Mouse (Mus musculus): Measurements from ENCODE around the gene Ambra1. TPM values are rescaled to one million over a fixed set of nuclear protein-coding genes. Genes with fewer than 3 reads are reported as not detected.

The Ambra1 gene
- polyA plus RNA-seq, 1 experiment = 19.3 TPM

DNA sequence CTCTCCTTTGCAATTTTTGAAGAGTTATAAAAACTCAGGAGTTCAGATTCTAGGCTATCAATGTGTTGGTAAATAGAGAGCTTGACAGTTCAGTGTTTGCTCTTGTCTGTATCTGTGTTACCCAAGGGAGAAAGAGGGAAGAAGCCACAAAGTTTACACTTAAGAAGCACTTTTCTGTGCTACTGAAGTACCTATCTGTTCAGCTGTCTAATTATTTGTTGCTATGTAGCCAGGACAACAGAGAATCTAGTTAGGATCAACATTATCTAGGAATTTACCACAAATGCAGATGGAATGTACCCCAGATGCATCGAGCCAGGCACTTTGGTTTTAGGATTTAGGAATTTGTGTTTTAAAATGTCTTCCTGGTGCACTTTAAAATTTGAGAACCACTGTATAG is 104.3 kb downstream of the Ambra1 start:
- Histone ChIP-seq H3K79me2 (ENCODE audit: control insufficient read depth, insufficient read depth) (no peaks in the 10 kb centered on the region), H3ac (ENCODE audit: control insufficient read depth, insufficient read length) (no peak overlapping the region), H3K36me3 (ENCODE audit: control insufficient read depth, insufficient read depth) (peaks cover 4% of the 10 kb centered on the region), H3K27me3 (ENCODE audit: control insufficient read depth, insufficient read depth, insufficient read length) (no peaks in the 10 kb centered on the region), H3K4me3 (no peak overlapping the region), H3K4me2 (ENCODE audit: low read depth) (no peak overlapping the region)
- TF ChIP-seq CEBPB (IDR thresholded peaks at IDR 0.05; ENCODE audit: insufficient read depth, poor library complexity, severe bottlenecking) (no peak), MYOG (IDR thresholded peaks at IDR 0.05; ENCODE audit: control insufficient read depth in 1 of 3, insufficient read depth in 1 of 3, insufficient read length in 2 of 3, low read depth in 2 of 3) (no peak), TCF3 (IDR thresholded peaks at IDR 0.05; ENCODE audit: insufficient read length, low read depth) (no peak), REST (IDR thresholded peaks at IDR 0.05; ENCODE audit: insufficient read depth, insufficient read length) (no peak), POLR2AphosphoS2 (IDR thresholded peaks at IDR 0.05; ENCODE audit: insufficient read length, low read depth) (no peak), USF1 (IDR thresholded peaks at IDR 0.05; ENCODE audit: low read depth) (no peak), SRF (IDR thresholded peaks at IDR 0.05; ENCODE audit: control insufficient read depth, insufficient read length, low read depth) (no peak), TCF12 (IDR thresholded peaks at IDR 0.05; ENCODE audit: insufficient read depth, poor library complexity, severe bottlenecking) (no peak), POLR2A (IDR thresholded peaks at IDR 0.05; ENCODE audit: insufficient read length, low read depth) (no peak)

DNA sequence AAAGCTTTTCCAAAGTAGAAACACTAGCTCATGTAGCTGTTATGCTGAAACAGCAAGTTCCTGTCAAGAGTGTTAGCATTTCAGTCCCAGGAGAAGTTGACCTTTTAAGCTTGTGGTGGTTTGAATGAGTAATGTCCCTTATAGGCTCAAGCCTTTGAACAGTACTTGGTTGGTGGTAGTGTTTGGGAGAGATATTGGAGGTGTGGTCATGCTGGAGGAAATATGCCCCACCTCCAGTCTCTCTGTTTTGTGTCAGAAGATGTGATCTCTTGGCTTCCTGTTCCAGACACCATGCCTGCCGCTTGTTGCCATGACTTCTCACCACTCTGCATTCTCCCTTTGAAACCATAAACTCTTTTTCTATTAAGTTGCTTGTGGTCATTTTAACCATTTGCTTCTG is 105.1 kb downstream of the Ambra1 start:
- Histone ChIP-seq H3K27me3 (ENCODE audit: control insufficient read depth, insufficient read depth, insufficient read length) (no peaks in the 10 kb centered on the region), H3K36me3 (ENCODE audit: control insufficient read depth, insufficient read depth) (peaks cover 4% of the 10 kb centered on the region), H3K4me2 (ENCODE audit: low read depth) (no peak overlapping the region), H3K79me2 (ENCODE audit: control insufficient read depth, insufficient read depth) (no peaks in the 10 kb centered on the region), H3K4me3 (no peak overlapping the region), H3ac (ENCODE audit: control insufficient read depth, insufficient read length) (no peak overlapping the region)
- no peak for TF ChIP-seq SRF (IDR thresholded peaks at IDR 0.05; ENCODE audit: control insufficient read depth, insufficient read length, low read depth)
- no peak for TF ChIP-seq MYOD1 (IDR thresholded peaks at IDR 0.05; ENCODE audit: control insufficient read depth in 1 of 3, insufficient read length in 2 of 3, low read depth in 2 of 3)
- no peak for TF ChIP-seq TCF3 (IDR thresholded peaks at IDR 0.05; ENCODE audit: insufficient read length, low read depth)
- no peak for TF ChIP-seq MAX (IDR thresholded peaks at IDR 0.05; ENCODE audit: low read depth)
- no peak for TF ChIP-seq POLR2A (IDR thresholded peaks at IDR 0.05; ENCODE audit: insufficient read length, low read depth)
- no peak for TF ChIP-seq CEBPB (IDR thresholded peaks at IDR 0.05; ENCODE audit: insufficient read depth, poor library complexity, severe bottlenecking)
- TF ChIP-seq TCF12 (IDR thresholded peaks at IDR 0.05; ENCODE audit: insufficient read depth, poor library complexity, severe bottlenecking) = no peak
- no peak for TF ChIP-seq MYOG (IDR thresholded peaks at IDR 0.05; ENCODE audit: control insufficient read depth in 1 of 3, insufficient read depth in 1 of 3, insufficient read length in 2 of 3, low read depth in 2 of 3)
- TF ChIP-seq REST (IDR thresholded peaks at IDR 0.05; ENCODE audit: insufficient read depth, insufficient read length) = no peak
- no peak for TF ChIP-seq USF1 (IDR thresholded peaks at IDR 0.05; ENCODE audit: low read depth)
- TF ChIP-seq POLR2AphosphoS2 (IDR thresholded peaks at IDR 0.05; ENCODE audit: insufficient read length, low read depth) = no peak
- no peak for TF ChIP-seq E2F4 (IDR thresholded peaks at IDR 0.05; ENCODE audit: insufficient read depth)

DNA sequence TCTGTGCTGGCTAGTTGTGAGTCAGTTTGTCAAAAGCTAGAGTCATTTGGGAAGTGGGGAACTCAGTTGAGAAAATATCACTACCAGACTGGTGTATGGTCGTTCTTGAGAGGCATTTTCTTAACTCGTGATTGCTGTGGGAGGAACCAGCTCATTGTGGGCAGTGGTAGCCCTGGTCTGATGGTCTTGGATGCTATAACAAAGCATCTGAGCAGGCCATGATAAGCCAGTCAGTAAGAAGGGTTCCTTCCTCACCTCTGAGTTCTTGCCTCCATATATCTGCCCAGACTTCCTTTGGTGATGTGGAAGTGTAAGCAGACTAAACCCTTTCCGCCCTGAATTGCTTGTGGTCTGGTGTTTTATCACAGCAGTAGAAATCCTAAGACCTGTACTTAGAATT is 105.7 kb downstream of the Ambra1 start:
- Histone ChIP-seq H3K36me3 (ENCODE audit: control insufficient read depth, insufficient read depth) (peaks cover 4% of the 10 kb centered on the region), H3K4me3 (no peak overlapping the region)
- TF ChIP-seq REST (IDR thresholded peaks at IDR 0.05; ENCODE audit: insufficient read depth, insufficient read length) (no peak), SRF (IDR thresholded peaks at IDR 0.05; ENCODE audit: control insufficient read depth, insufficient read length, low read depth) (no peak), E2F4 (IDR thresholded peaks at IDR 0.05; ENCODE audit: insufficient read depth) (no peak), POLR2A (IDR thresholded peaks at IDR 0.05; ENCODE audit: insufficient read length, low read depth) (no peak), TCF12 (IDR thresholded peaks at IDR 0.05; ENCODE audit: insufficient read depth, poor library complexity, severe bottlenecking) (no peak), TCF3 (IDR thresholded peaks at IDR 0.05; ENCODE audit: insufficient read length, low read depth) (no peak), MAX (IDR thresholded peaks at IDR 0.05; ENCODE audit: low read depth) (no peak), USF1 (IDR thresholded peaks at IDR 0.05; ENCODE audit: low read depth) (no peak)

DNA sequence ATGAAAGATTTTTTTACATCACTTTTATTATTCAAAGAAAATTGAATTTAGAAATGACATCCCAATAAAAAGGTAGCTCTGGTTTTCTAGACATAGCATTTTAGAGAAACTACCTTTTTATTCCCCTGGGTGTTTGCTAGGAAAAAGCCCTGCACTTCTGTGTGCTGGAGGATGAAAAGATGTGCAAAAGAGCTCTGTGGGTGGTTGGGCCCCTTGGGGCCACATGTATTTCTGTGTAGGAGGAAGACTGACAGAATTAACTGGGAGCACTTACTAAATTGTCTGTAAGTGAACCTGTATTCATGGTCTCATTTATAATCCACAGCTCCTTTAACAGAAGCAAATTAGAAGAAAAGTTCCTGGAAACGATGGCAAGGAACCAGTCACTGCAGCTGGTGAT is 114.2 kb downstream of the Ambra1 start:
- H3K4me3 ChIP-seq = no peak overlapping the region
- no peaks in the 10 kb centered on the region for H3K79me2 ChIP-seq (ENCODE audit: control insufficient read depth, insufficient read depth)
- H3ac ChIP-seq (ENCODE audit: control insufficient read depth, insufficient read length) = no peak overlapping the region
- no peaks in the 10 kb centered on the region for H3K36me3 ChIP-seq (ENCODE audit: control insufficient read depth, insufficient read depth)
- no peak overlapping the region for H3K4me2 ChIP-seq (ENCODE audit: low read depth)
- no peaks in the 10 kb centered on the region for H3K27me3 ChIP-seq (ENCODE audit: control insufficient read depth, insufficient read depth, insufficient read length)
- TF ChIP-seq TCF12 (IDR thresholded peaks at IDR 0.05; ENCODE audit: insufficient read depth, poor library complexity, severe bottlenecking) (no peak), SRF (IDR thresholded peaks at IDR 0.05; ENCODE audit: control insufficient read depth, insufficient read length, low read depth) (no peak)

More for the DNA sequence above, 105.7 kb downstream of the Ambra1 start:
- H3K27me3 ChIP-seq (ENCODE audit: control insufficient read depth, insufficient read depth, insufficient read length) = no peaks in the 10 kb centered on the region
- no peak overlapping the region for H3K4me2 ChIP-seq (ENCODE audit: low read depth)
- no peaks in the 10 kb centered on the region for H3K79me2 ChIP-seq (ENCODE audit: control insufficient read depth, insufficient read depth)
- no peak overlapping the region for H3ac ChIP-seq (ENCODE audit: control insufficient read depth, insufficient read length)

DNA sequence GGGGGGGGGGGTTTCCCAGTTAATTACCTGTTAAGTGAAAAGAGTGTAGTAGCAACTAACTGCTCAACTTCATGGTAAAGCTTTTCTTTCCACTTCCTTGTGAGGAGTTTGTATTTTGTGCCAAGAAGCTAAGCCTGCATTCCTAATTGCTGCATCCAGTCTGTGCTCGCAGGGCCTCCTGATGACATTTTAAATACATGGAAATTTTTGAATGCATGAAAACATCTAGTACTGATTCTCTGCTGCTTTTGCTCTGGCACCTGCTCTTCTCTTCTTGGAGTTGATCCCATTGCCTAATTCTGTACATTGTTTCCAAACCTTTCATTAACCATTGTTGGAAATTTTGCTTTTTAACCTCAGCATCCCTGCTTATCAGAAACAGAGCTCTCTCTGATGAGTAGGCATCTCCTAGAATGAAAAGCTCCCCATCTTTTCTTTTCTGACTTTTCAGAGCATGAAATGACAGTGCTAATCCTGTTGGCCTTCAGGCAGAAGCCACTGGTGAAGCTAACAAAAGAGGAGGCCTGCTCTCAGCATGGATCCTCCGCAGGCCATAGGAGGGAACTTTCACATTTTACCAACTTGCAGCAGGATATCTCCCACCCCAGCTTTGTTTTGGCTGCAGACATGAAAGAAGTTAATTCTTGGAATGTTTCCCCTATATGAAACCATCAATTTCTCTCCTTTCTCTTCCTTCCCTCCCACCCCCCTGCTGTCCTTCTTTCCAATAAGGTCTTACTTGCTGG is 122.7 kb downstream of the Ambra1 start:
- no peak overlapping the region for H3ac ChIP-seq (ENCODE audit: control insufficient read depth, insufficient read length)
- TF ChIP-seq REST (IDR thresholded peaks at IDR 0.05; ENCODE audit: insufficient read depth, insufficient read length) (no peak), TCF3 (IDR thresholded peaks at IDR 0.05; ENCODE audit: insufficient read length, low read depth) (no peak), MYOD1 (IDR thresholded peaks at IDR 0.05; ENCODE audit: control insufficient read depth in 1 of 3, insufficient read length in 2 of 3, low read depth in 2 of 3) (no peak), CEBPB (IDR thresholded peaks at IDR 0.05; ENCODE audit: insufficient read depth, poor library complexity, severe bottlenecking) (no peak), TCF12 (IDR thresholded peaks at IDR 0.05; ENCODE audit: insufficient read depth, poor library complexity, severe bottlenecking) (no peak), MYOG (IDR thresholded peaks at IDR 0.05; ENCODE audit: control insufficient read depth in 1 of 3, insufficient read depth in 1 of 3, insufficient read length in 2 of 3, low read depth in 2 of 3) (no peak), POLR2AphosphoS2 (IDR thresholded peaks at IDR 0.05; ENCODE audit: insufficient read length, low read depth) (no peak), SRF (IDR thresholded peaks at IDR 0.05; ENCODE audit: control insufficient read depth, insufficient read length, low read depth) (no peak), MAX (IDR thresholded peaks at IDR 0.05; ENCODE audit: low read depth) (no peak), USF1 (IDR thresholded peaks at IDR 0.05; ENCODE audit: low read depth) (no peak), POLR2A (IDR thresholded peaks at IDR 0.05; ENCODE audit: insufficient read length, low read depth) (no peak), E2F4 (IDR thresholded peaks at IDR 0.05; ENCODE audit: insufficient read depth) (no peak)
- H3K4me3 ChIP-seq = no peak overlapping the region
- no peaks in the 10 kb centered on the region for H3K36me3 ChIP-seq (ENCODE audit: control insufficient read depth, insufficient read depth)
- H3K4me2 ChIP-seq (ENCODE audit: low read depth) = no peak overlapping the region
- H3K27me3 ChIP-seq (ENCODE audit: control insufficient read depth, insufficient read depth, insufficient read length) = no peaks in the 10 kb centered on the region
- H3K79me2 ChIP-seq (ENCODE audit: control insufficient read depth, insufficient read depth) = no peaks in the 10 kb centered on the region

Data from myocyte (in vitro differentiated cells).